Mouse (Mus musculus) megakaryocyte, embryonic 14.5 days (primary cell): ENCODE results near the gene Olfr675. TPM values are rescaled to one million over a fixed set of nuclear protein-coding genes. Genes with fewer than 3 reads are reported as not detected.
"Not testable (repeated sequence)": the region's sequence is repeated elsewhere in the genome, so short reads cannot be mapped to it uniquely, and the experiment has no call there.

Experiments used
- H3K27me3 ChIP-seq: replicated peaks from 2 replicates; pipeline ENCODE3; 2012; ENCODE audit warnings: inconsistent platforms
- H3K36me3 ChIP-seq: replicated peaks from 2 replicates; pipeline ENCODE3; 2012; ENCODE audit warnings: low read length, inconsistent platforms, mixed read lengths
- H3K4me1 ChIP-seq: 2 replicates; pipeline ENCODE4 v1.6.1; 2012; ENCODE audit warnings: inconsistent platforms
- H3K4me3 ChIP-seq: replicated peaks from 2 replicates; pipeline ENCODE3; 2012; ENCODE audit warnings: moderate library complexity, mild to moderate bottlenecking, inconsistent platforms
- H3K9me3 ChIP-seq: 2 replicates; pipeline ENCODE4 v1.6.1; 2012; ENCODE audit warnings: inconsistent platforms
- FLI1 ChIP-seq: IDR thresholded peaks from 2 replicates; pipeline ENCODE4 v1.6.1; 2012; ENCODE audit warnings: low read length, inconsistent platforms, mixed read lengths
- GATA1 ChIP-seq: IDR thresholded peaks from 3 replicates; pipeline ENCODE4 v1.6.1; 2012; ENCODE audit warnings: mixed read lengths, low read length, inconsistent platforms, borderline replicate concordance
- polyA plus RNA-seq: library from polyadenylated mRNA; stranded (reverse); fragments of >175 nt; gene quantifications from 2 replicates; pipeline ENCODE4 v1.2.3, GENCODE M21; 2012; ENCODE audit warnings: low replicate concordance; ENCODE audit not compliant: insufficient read depth

The Olfr675 gene
- polyA plus RNA-seq: not detected in 2 replicates

DNA sequence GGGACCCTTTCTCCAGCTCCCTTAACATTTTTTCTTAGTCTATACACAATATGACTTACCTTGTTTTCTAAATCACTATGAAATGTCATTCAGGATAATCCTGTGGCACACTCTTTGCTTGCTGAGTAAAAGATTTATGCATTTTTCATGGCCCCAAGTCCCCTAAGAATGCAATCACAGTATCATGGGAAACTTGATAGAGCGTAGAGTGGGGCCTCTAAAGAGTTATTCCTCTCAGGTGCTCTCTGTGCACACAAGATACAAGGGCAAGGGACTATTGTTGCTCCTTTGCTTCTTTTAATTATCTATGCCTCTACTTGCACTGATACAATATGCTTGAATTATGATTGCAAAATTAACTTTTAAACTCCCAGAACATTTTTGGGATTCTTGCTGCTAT lies at the start of gene Olfr675:
Olfr675 (minus strand) TSS at position 101 of the 400 bp plus-strand sequence.
- TF ChIP-seq GATA1 (no peak), FLI1 (no peak)
- Histone ChIP-seq H3K36me3 (no peaks in the 10 kb centered on the region), H3K4me3 (no peak within 1 kb of the TSS), H3K4me1 (no peaks in the 10 kb centered on the region), H3K27me3 (no peaks in the 10 kb centered on the region), H3K9me3 (no peaks in the 10 kb centered on the region)

DNA sequence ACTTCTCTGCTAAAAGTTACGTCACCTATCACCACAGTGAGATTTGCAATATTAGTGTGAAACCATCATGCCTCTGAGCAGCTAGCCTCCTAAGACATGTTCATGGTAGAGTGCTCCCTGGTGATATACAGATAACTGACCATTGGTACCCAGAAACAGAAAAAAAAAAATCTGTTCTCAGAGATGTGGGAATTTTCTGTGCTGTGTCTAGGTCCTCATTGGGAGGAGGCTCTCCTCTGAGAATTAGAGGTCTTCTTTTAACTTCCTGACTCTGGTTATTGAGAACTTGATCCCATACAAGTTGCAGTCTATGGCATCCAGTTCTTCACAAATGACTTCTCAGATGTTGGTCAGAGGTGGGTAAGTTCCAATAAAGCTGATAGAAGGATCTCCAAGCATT lies 35.9 kb upstream of the Olfr675 start, which contains the start of gene Olfr678:
Olfr678 (plus strand) TSS at position 301 of the 400 bp plus-strand sequence.
- Histone ChIP-seq H3K36me3 (no peaks in the 10 kb centered on the region), H3K27me3 (no peaks in the 10 kb centered on the region), H3K4me3 (no peak within 1 kb of the TSS), H3K4me1 (no peaks in the 10 kb centered on the region), H3K9me3 (no peaks in the 10 kb centered on the region)
- TF ChIP-seq FLI1 (no peak), GATA1 (no peak)

DNA sequence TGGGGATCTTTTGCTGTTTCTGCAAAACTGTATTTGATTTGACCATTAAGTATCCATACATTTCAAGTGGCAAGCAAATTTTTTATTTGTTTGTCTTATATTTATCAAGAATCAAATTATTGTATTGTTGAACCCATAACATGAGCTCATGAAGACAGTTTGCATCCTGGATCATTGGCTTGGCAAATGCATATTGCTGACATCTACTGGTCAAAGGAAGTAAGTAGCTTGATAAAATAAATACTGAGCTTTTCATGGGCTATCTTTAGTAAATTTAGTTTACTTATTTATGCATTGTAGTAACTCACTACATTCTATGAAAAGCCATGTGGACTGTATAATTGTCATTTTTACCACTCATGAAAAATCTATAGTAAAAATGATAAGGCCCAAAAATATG lies 30.7 kb upstream of the Olfr675 start:
- H3K36me3 ChIP-seq: no peaks in the 10 kb centered on the region
- TF ChIP-seq GATA1 (no peak), FLI1 (no peak)
- H3K4me3 ChIP-seq: no peak overlapping the region
- peaks cover 6% of the 10 kb centered on the region; the same call in 1 of the 2 replicates for H3K9me3 ChIP-seq
- H3K4me1 ChIP-seq: no peaks in the 10 kb centered on the region
- H3K27me3 ChIP-seq: no peaks in the 10 kb centered on the region

DNA sequence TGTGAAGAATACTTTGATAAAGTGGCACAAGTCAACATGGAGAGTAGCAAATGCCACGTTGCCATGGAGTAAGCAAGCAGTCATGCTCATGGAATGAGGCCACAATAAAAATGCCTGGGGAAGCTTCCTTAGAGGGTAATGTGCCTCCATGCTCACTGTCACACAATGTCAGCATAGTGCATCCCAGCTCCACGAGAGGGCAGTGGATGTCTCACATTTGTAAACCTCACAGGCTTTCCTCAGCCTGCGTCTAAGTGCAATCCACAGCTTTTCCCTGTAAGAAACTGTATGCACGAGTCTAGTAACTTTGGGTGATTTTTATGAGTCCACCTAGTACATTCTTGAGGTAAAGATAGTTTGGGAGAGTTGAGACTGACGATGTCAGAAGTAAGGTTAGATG lies 5.6 kb upstream of the Olfr675 start:
- H3K36me3 ChIP-seq: not testable (repeated sequence)

DNA sequence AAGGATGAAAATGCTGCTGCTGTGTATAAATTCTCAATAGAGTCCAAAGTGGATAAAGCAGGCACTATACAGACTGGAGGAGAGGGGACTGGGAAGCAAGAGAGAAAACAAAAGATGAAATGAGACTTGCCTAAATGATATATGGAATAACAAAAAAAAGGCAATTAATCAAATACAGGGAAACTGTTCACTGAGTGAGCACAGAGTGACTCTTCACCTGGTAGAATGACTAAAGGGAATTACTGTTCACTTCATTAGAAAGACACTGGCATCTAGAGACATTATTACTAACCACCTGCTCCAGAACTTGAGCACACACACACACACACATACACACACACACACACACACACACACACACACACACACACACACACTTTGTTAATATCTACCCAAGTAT lies 4.1 kb upstream of the Olfr675 start, which contains the start of gene Olfr676:
Olfr676 (plus strand) TSS at position 301 of the 400 bp plus-strand sequence.
- Histone ChIP-seq H3K4me1 (no peaks in the 10 kb centered on the region), H3K9me3 (peaks cover 4% of the 10 kb centered on the region; the same call in 1 of the 2 replicates), H3K27me3 (no peaks in the 10 kb centered on the region), H3K4me3 (no peak within 1 kb of the TSS), H3K36me3 (no peaks in the 10 kb centered on the region)
- TF ChIP-seq FLI1: no peak
- no peak for TF ChIP-seq GATA1

More for the DNA sequence above, 5.6 kb upstream of the Olfr675 start:
- not testable (repeated sequence) for H3K27me3 ChIP-seq, H3K9me3 ChIP-seq, H3K4me1 ChIP-seq, H3K4me3 ChIP-seq

DNA sequence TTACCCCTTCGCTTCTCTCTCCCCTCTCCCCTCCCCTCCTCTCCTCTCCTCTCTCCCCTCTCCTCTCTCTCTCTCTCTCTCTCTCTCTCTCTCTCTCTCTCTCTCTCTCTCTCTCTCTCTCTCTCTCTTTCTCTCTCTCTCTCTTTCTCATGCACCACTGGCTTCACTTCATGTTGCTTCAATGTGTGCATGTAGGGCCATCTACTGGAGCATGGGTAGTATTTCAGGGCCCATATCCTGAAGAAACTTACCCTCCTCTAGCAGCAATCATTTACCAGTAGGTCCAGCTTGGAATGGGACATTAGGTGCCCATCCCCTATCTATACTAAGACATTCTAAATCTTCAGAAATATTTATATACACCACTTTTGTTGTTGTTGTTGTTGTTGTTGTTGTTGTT lies 5.7 kb downstream of the Olfr675 start:
- Histone ChIP-seq H3K9me3 (no peaks in the 10 kb centered on the region), H3K4me3 (no peak overlapping the region), H3K36me3 (no peaks in the 10 kb centered on the region), H3K4me1 (no peaks in the 10 kb centered on the region), H3K27me3 (no peaks in the 10 kb centered on the region)
- TF ChIP-seq FLI1: no peak
- no peak for TF ChIP-seq GATA1

DNA sequence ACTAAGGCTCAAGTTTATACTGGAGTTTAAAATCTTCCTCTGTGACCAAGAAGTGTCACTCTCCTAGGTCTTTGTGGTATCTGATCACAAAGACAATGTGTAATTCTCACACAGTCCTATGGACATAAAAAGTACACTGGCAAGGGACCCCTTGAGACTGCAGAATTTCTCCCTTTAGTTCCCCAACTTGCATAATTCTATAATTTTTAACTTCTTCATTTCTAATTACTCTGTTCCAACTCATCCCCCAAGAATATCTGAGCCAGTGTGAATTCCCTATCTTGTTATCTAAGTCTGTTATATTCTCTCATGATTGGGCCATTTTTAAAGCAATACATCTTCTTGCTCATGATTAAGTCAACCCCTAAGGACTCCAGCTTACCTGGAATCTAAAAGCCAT lies 26.3 kb downstream of the Olfr675 start, which contains the start of gene Olfr672:
Olfr672 (minus strand) TSS at position 101 of the 400 bp plus-strand sequence.
- no peak for TF ChIP-seq GATA1
- TF ChIP-seq FLI1: no peak
- no peak within 1 kb of the TSS for H3K4me3 ChIP-seq
- H3K27me3 ChIP-seq: no peaks in the 10 kb centered on the region

DNA sequence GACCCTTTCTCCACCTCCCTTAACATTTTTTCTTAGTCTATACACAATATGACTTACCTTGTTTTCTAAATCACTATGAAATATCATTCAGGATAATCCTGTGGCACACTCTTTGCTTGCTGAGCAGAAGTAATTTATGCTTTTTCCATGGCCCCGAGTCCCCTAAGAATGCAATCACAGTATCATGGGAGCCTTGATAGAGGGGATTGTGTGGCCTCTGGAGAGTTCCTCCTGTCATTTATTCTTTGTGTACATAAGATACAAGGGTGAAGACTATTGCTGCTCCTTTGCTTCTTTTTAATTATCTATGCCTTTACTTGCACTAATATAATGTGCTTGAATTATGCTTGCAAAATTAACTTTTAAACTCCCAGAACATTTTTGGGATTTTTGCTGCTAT lies 49.2 kb downstream of the Olfr675 start, which contains the start of gene Olfr671:
Olfr671 (minus strand) TSS at position 101 of the 400 bp plus-strand sequence.
- Histone ChIP-seq H3K4me3 (no peak within 1 kb of the TSS), H3K4me1 (no peaks in the 10 kb centered on the region), H3K27me3 (no peaks in the 10 kb centered on the region), H3K36me3 (no peaks in the 10 kb centered on the region), H3K9me3 (peaks cover 7% of the 10 kb centered on the region; the same call in 1 of the 2 replicates)
- TF ChIP-seq FLI1: no peak
- no peak for TF ChIP-seq GATA1

More for the DNA sequence above, 26.3 kb downstream of the Olfr675 start, which contains the start of gene Olfr672:
- Histone ChIP-seq H3K9me3 (0 out of 2 replicates have a peak, but pooled peaks cover 3% of the 10 kb centered on the region), H3K36me3 (no peaks in the 10 kb centered on the region), H3K4me1 (no peaks in the 10 kb centered on the region)

DNA sequence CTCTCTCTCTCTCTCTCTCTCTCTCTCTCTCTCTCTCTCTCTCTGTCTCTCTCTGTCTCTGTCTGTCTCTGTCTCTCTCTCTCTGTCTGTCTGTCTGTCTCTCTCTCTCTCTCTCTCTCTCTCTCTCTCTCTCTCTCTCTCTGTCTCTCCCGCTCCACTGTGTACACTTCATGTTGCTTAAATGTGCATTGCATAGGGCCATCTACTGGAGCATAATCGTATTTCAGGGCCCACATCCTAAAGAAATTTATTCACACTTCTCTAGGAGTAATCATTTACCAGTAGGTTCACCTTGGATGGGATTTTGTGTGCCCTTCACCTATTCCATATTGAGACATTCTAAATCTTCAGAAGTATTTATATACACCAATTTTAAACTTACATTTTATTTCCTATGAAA lies 55.8 kb downstream of the Olfr675 start:
- H3K9me3 ChIP-seq, H3K27me3 ChIP-seq, H3K36me3 ChIP-seq, H3K4me1 ChIP-seq, H3K4me3 ChIP-seq: not testable (repeated sequence)

Other genes starting within 250 kb of the Olfr675 start
- not detected in 2 replicates for gene Usp17lb, start 185.9 kb downstream of the Olfr675 start, polyA plus RNA-seq
- gene Usp17la, start 171.5 kb downstream of the Olfr675 start, polyA plus RNA-seq: not detected in 2 replicates
- not detected in 2 replicates for gene Olfr665, start 150.4 kb downstream of the Olfr675 start, polyA plus RNA-seq
- not detected in 2 replicates for gene Olfr666, start 132.5 kb downstream of the Olfr675 start, polyA plus RNA-seq
- gene Olfr667, start 107.0 kb downstream of the Olfr675 start, polyA plus RNA-seq: not detected in 2 replicates
- not detected in 2 replicates for gene Olfr668, start 100.4 kb downstream of the Olfr675 start, polyA plus RNA-seq
- gene Olfr669, start 94.2 kb downstream of the Olfr675 start, polyA plus RNA-seq: not detected in 2 replicates
- not detected in 2 replicates for gene Olfr670, start 65.8 kb downstream of the Olfr675 start, polyA plus RNA-seq
- 2.6 TPM in 1 of 2 replicates, not detected in the other for gene Olfr671, start 49.3 kb downstream of the Olfr675 start, polyA plus RNA-seq
- gene Olfr672, start 26.4 kb downstream of the Olfr675 start, polyA plus RNA-seq: not detected in 2 replicates
- gene Olfr676, start 4.2 kb upstream of the Olfr675 start, polyA plus RNA-seq: not detected in 2 replicates
- not detected in 2 replicates for gene Olfr677, start 22.9 kb upstream of the Olfr675 start, polyA plus RNA-seq
- gene Olfr678, start 36.0 kb upstream of the Olfr675 start, polyA plus RNA-seq: not detected in 2 replicates
- not detected in 2 replicates for gene Olfr679, start 52.7 kb upstream of the Olfr675 start, polyA plus RNA-seq
- gene Olfr680-ps1, start 64.4 kb upstream of the Olfr675 start, polyA plus RNA-seq: not detected in 2 replicates
- gene Olfr681, start 88.4 kb upstream of the Olfr675 start, polyA plus RNA-seq: not detected in 2 replicates
- gene Olfr683, start 118.6 kb upstream of the Olfr675 start, polyA plus RNA-seq: not detected in 2 replicates
- gene Olfr684, start 135.2 kb upstream of the Olfr675 start, polyA plus RNA-seq: not detected in 2 replicates
- gene Olfr685, start 157.6 kb upstream of the Olfr675 start, polyA plus RNA-seq: not detected in 2 replicates
- gene Olfr686, start 179.0 kb upstream of the Olfr675 start, polyA plus RNA-seq: not detected in 2 replicates